Mouse (Mus musculus): ENCODE measurements around the gene Matn4.
A peak's percentile ranks its signal among the peaks of the same experiment; 100 is the strongest.

The Matn4 gene

GRCm38 (mm10) chr2:164435216-164436090 is 30.5 kb upstream of the Matn4 start:
- no peak for DNase-seq

- no peak for DNase-seq
These were observed 29.7 kb upstream of the Matn4 start for GRCm38 (mm10) chr2:164434681-164435080.

GRCm38 (mm10) chr2:164433278-164433895 is 28.4 kb upstream of the Matn4 start:
- DNase-seq = no peak

GRCm38 (mm10) chr2:164432541-164433191 is 27.7 kb upstream of the Matn4 start:
- no peak for DNase-seq

GRCm38 (mm10) chr2:164431676-164432465 is 26.9 kb upstream of the Matn4 start:
- DNase-seq = no peak

- no peak for DNase-seq
These were observed 25.7 kb upstream of the Matn4 start for GRCm38 (mm10) chr2:164430697-164431096.

GRCm38 (mm10) chr2:164429881-164430615 is 25.1 kb upstream of the Matn4 start:
- DNase-seq = no peak

- DNase-seq = no peak
These were observed 23.5 kb upstream of the Matn4 start for GRCm38 (mm10) chr2:164428451-164428850.

GRCm38 (mm10) chr2:164426952-164427351 is 22.0 kb upstream of the Matn4 start:
- DNase-seq = no peak

GRCm38 (mm10) chr2:164426121-164426520 is 21.2 kb upstream of the Matn4 start:
- no peak for DNase-seq

- no peak for DNase-seq
These were observed 20.4 kb upstream of the Matn4 start for GRCm38 (mm10) chr2:164425401-164425800.

GRCm38 (mm10) chr2:164424406-164424805 is 19.4 kb upstream of the Matn4 start:
- DNase-seq = no peak

GRCm38 (mm10) chr2:164423464-164423863 is 18.5 kb upstream of the Matn4 start:
- DNase-seq = no peak

- no peak for DNase-seq
These were observed 17.9 kb upstream of the Matn4 start for GRCm38 (mm10) chr2:164422675-164423393.

- no peak for DNase-seq
These were observed 17.0 kb upstream of the Matn4 start for GRCm38 (mm10) chr2:164421979-164422378.

GRCm38 (mm10) chr2:164421306-164421705 is 16.3 kb upstream of the Matn4 start:
- no peak for DNase-seq

GRCm38 (mm10) chr2:164419489-164419888 is 14.5 kb upstream of the Matn4 start:
- no peak for DNase-seq

GRCm38 (mm10) chr2:164418308-164418875 is 13.4 kb upstream of the Matn4 start:
- no peak for DNase-seq

GRCm38 (mm10) chr2:164417198-164417597 is 12.2 kb upstream of the Matn4 start:
- DNase-seq = peak; percentile 22

GRCm38 (mm10) chr2:164414581-164414980 is 9.6 kb upstream of the Matn4 start:
- DNase-seq = no peak

GRCm38 (mm10) chr2:164414167-164414566 is 9.2 kb upstream of the Matn4 start:
- no peak for DNase-seq

Data from thymus, postnatal 25 days (tissue).